Mouse (Mus musculus): ENCODE results near the gene Il20rb.

Gene Il20rb

DNA sequence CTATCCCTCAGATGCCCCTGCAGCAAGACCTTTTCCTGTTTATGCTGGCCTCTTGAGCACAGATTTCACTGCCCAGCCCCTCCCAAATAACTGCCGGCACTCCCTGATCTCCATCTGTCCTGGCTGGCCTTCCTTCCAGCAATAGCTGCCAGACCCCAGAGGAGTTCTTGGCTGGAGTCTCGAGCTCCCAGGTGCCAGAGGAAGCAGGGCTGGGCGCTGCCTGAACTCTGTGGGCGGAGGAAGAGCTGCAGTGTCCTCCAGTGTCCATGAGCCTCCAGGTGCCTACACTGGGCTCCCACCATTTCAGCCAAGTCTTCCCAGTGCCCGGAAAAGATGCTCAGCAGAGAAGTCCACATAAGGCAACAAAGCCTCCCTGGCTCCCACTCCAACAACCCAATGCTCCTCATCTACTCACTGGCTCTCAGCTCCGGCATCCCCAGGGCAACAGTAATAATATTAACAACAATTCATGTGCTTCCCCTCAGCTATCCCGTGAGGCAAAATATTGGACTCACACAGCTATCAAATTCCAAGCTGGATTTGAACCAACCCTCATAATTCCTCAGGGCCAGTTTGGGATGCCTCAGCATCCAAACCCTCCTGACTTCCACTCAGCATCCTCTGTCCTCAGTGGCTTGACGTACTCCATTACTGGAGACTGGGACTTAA lies 15.5 kb downstream of the Il20rb start:
- no peak for DNase-seq (ENCODE audit: low spot score in 2 of 2)

DNA sequence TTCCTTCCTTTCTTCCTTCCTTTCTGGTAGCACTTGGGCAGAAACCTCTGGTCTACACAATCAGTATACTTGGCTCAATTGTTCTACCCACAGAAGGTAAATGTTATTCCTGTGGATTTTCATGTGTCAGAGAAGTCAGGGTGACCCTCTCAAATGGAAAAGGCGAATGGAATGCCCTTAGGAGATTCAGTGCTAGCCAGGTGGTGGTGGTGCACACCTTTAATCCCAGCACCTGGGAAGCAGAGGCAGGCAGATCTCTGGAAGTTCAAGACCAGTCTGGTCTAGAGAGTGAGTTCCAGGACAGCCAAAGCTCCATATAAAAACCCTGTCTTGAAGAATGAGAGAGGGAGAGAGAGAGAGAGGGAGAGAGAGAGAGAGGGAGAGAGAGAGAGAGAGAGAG lies 16.4 kb downstream of the Il20rb start:
- DNase-seq (ENCODE audit: low spot score in 2 of 2), result no peak

DNA sequence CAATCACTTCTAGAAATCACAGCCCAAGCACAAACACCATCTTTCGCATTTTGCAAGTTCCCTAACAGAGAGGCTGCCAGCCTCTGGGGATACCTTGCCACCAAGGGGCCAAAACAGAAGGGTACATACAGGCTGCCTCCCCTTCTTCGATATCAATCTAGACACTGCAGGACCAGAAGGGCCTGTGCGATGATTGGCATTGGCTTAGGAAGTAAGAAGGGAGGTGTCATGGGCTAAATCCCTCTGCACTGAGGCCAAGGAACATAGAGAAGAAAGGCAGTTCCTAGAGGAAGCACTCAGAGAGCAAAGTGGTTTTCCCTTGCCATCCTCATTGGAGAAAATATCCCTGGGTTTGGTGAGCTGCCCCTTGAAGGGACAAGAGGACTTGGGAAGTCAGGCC lies 16.9 kb downstream of the Il20rb start:
- DNase-seq (ENCODE audit: low spot score in 2 of 2), result no peak

DNA sequence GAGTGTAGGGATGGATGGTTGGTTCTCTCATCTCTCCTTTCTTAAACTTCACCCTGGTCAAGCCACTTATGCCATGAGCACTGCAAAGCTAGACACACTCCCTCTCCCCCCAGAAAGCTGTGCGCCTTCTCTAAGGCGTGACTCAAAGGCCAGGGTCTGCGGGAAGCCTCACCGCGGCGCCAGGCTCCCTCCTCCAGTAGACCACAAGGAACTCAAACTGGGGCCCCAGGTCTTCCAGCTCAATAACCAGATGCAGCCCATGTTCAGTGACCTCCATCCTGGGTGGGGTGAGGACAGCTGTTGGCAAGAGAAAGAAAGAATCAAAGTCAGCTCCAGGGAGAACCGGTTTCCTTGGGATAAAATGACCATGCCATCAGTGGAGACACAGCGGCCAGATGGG lies 18.4 kb downstream of the Il20rb start:
- DNase-seq (ENCODE audit: low spot score in 2 of 2), result no peak

DNA sequence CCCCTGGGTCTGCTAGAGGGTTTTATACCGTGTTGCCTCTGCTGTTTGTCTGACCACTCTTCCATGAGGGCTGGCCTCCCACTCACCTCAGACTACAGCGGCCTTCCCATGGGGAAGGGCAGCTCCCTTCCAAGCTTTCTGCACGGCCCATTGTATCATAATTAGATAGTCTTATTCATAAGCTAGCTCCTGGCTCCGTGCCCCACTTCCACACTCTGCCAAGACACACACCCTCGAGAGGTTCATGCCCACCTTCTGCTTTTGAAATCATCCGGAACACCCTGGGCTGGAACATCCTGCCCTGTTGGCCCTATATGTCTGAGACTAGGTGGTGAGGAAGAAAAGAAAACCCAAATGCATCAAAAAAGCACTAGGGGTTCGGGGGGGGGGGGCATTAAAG lies 18.9 kb downstream of the Il20rb start:
- no peak for DNase-seq (ENCODE audit: low spot score in 2 of 2)

DNA sequence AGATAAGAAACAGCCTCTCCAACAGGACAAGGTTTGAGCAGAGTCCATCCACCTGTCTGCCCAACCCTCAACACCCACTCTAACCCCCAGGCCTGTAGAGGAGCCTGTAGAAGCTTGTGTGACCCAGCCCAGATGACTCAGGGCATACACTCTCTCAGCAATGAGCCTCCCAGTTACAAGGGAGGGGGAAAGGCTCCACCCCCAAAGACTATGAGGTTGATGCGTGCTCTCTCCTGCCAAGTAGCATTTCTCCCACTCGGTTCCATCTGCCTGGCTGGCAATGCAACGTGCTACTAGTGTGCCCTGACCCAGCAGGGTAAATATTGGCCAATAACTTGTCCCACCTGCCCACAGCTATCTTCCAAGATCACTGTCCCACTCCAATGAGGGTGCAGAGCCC lies 19.8 kb downstream of the Il20rb start:
- no peak for DNase-seq (ENCODE audit: low spot score in 2 of 2)

DNA sequence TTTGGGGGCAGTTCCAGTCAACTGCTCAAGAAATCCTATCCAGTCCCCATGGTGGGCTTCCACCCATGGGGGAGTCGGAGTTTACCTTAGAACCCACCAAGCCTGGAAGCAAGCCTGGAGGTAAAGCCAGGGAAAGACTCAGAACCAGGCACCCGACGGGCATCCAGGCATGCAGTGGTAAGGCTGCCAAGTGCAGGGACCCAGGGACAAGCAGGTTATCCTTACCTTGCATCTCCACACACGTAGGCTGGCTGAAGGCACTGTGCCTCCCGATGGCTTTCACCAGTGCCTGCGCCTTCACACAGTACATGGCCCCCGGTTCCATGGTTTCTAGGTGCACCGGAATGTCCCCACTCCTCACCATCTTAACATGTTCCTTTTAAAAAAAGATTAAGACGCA lies 20.6 kb downstream of the Il20rb start:
- DNase-seq (ENCODE audit: low spot score in 2 of 2), result no peak

DNA sequence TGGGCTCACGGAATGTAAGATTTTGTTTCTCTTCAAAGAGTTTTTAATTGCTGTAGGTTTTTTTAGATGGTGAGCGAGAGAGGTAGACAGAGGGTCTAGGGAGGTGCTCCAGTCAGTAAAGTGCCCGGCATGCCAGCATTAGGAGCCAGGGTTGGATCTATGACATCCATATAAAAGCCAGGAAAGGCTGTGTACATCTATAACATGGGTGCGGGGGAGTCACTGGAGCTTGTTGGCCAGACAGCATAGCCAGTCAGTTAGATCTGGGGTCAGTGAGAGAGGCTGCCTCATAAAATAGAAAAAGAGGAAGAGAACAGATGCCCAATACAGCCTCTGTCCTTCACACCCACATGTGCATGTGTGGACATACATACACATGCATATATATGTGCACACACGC lies 21.2 kb downstream of the Il20rb start:
- no peak for DNase-seq (ENCODE audit: low spot score in 2 of 2)

DNA sequence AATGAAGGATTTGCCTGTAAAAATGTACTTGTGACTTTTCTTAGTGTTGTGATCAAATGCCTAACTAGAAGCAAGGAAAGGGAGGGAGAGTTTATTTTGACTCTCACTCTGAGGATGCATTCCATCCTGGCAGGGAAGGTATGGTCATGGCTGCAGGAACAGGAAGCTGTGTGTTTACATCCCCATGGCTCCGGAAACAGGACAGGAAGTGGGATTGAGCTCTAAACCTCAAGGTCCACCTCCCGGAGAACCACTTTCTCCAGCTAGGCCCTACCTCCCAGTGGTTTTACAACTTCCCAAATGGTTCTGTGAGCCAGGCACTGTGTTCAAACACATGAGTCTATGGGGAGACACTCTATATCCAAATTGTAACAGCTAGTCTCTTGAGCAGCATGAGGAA lies 22.8 kb downstream of the Il20rb start:
- no peak for DNase-seq (ENCODE audit: low spot score in 2 of 2)

DNA sequence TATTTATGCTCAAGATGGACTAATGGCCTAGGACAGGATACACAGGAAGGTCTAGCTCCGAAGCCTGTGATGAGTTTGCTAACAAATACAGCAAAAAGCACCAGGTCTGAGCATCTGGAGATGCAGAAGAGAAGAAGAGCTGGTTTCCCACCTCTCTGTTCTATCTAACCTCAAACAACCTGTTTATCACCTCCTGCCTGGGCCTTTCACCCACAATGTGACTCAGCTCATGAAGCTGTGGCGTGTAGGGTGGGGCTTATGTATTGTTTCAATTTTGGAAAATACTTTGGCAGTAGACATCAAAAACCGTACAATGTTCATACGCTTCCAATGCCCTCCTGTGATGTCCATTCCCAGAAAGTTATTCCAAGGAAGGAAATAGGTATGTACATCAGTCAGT lies 24.5 kb downstream of the Il20rb start:
- DNase-seq (ENCODE audit: low spot score in 2 of 2), result no peak

DNA sequence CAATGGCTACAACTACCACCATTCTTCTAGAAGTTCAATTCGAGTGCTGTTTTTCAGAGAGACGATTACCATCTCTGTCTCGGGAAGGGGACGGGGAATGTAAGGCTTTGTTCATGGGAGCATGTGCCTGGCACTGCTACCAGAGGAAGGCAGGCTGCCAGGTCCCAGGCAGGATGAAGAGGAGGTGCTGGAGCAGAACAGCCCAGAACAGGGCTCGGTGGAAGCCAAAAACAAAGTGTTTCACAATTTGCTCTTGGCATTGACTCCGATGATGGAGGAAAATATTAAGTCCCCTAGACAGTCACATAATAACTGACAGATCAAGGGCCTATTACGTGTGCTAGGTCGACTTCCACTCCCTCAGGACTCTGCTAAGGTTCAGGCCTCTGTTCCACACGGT lies 24.9 kb downstream of the Il20rb start:
- no peak for DNase-seq (ENCODE audit: low spot score in 2 of 2)

DNA sequence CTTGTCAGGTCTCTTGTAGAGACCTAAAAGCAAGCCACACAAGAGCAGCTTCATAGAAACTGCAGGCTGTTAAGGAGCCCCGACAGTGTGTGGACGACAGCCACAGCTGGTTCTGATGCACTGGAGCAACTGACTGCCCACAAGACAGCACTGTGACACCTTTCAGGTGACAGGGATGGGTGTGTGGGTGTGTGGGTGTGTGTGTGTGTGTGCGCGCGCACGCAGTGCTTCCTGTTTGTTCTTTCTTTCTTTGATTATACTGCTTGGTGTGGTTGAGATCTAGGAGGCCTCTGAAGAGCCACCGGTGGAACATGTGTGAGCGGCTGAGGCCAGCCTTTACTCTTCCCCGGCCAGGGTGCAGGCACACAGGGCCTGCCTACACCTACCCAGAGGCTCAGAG lies 26.4 kb downstream of the Il20rb start:
- DNase-seq (ENCODE audit: low spot score in 2 of 2), result no peak

DNA sequence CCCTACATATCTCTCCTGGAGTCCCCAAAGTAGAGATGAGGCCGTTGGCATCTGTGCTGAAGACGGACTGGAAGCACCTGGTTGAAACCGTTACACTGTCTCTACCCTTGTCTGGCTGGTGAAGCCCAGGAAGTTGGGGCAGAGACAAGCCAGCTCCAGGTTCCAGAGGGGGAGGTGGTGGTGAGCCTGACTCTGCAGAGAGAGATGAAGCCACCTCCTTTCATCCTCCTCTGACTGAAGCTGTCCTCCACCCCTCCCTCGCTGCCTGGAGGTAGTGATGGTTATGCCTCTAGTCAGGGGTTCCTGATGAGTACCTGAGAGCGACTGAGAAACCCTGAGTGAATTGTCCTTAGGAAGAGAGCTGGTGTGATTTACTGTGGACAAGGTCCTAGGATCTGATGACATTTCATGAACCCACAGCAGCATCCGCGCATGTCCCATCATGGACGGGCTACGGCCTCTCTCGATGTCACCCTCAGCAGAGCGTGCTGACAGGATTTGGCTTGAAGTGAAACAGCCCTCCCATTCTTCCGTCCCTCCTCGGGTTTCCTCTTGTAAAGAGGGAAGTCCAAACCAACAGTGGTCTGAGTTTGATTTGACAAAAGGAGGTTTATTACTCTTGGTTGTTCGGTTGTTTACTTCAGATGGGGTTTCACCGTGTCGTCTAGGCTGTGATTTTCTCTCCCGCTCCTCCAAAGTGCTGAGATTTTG lies 28.5 kb downstream of the Il20rb start:
- no peak for DNase-seq (ENCODE audit: low spot score in 2 of 2)

DNA sequence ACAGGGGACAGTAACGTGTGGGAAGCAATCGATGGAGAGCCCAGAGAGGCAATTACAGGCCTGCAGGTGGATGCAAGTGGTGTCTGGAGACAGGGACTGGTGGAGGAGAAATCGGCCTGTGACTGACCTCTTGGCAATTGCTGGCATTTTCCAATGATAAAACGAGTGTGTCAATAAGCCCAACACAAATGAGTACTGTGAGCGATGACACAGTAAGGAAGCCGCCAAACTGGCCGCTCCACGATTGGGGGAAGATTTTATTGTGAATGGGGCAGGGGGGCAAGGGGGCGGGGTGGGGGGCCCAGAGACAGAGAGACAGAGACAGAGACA lies 32.0 kb downstream of the Il20rb start:
- DNase-seq (ENCODE audit: low spot score in 2 of 2), result no peak

DNA sequence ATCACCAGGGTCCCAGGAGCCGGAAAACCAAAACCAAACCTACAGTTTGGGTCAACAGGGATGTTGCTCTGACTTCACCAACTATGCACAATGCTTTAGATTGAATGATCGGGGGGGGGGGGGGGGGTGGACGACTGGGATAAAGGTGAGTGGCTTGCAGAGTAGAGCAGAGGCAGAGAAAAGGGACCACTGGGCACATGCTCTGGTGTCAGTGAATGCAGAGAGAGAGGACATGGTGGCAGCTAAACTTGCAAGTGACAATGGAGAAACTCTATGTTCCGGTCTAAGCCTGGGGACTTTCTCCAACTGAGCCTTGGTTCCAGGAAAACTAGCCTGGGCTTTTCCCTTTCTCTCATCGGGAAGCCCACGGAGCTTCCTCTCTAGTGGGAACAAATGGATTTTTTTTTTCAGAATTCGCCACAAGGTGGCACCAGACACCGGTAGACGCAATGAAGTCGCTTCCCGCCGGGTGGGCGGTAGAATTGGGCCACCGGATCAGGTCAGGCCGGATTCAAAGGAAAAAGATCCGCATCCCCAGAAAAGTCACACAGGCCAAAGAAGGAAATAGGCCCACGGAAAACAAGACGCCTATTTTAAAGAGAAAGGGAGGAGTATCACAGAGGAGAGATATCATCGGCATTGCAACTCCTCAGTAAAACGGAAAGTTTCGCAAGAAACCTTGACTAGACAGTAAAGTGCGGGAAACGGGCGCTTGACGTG lies 32.5 kb downstream of the Il20rb start:
- DNase-seq (ENCODE audit: low spot score in 2 of 2), result peak; percentile 37 to 71

DNA sequence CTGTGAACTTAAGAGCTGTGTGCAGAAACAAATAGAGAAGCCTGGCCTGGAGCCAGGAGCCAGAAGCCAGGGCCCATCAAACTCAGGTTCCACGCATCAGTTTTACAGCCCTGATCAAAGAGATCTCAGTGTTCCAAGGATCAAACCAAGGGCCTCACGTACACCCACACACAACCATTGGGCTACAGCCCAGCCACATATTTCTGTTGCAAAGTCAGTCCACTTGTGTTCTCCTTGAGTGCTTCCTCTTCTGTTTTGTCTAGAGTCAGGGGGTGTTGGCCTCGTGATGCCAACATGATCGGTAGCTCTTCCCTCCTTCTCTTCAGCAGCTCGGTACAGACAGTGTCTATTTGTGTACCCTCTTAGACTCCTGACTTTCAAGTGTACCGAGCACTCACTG lies 34.2 kb downstream of the Il20rb start:
- no peak for DNase-seq (ENCODE audit: low spot score in 2 of 2)

DNA sequence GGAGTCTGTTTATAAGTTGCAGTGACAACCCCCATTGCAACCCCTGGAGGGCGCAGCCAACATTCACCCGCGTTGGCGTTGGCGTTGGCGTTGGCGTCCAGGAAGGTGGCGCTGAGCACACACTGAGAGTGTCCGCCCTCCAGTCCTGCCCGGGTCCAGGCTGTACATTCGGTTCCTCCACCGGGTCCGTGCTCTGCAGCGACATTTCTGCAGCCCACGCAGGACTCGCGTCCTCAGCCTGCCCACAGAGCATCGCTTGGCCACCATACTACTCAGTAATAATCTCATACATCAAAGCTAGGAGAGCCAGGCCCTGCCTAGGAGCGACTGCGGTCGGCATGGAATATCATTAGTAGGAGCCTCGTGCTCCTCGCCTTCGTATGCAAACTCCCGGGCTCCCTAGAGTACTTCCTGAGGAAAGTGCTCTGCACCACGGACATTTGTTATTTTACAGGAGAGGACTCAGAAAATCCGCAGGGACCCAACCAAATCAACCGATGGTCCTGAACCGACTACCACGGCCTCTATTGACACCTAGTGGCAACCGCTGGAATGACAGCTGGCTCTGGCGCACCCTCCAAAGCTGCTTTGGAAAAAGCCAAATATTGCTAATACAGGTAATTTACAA lies 40.4 kb downstream of the Il20rb start:
- peak; percentile 36 to 77 for DNase-seq (ENCODE audit: low spot score in 2 of 2)

DNA sequence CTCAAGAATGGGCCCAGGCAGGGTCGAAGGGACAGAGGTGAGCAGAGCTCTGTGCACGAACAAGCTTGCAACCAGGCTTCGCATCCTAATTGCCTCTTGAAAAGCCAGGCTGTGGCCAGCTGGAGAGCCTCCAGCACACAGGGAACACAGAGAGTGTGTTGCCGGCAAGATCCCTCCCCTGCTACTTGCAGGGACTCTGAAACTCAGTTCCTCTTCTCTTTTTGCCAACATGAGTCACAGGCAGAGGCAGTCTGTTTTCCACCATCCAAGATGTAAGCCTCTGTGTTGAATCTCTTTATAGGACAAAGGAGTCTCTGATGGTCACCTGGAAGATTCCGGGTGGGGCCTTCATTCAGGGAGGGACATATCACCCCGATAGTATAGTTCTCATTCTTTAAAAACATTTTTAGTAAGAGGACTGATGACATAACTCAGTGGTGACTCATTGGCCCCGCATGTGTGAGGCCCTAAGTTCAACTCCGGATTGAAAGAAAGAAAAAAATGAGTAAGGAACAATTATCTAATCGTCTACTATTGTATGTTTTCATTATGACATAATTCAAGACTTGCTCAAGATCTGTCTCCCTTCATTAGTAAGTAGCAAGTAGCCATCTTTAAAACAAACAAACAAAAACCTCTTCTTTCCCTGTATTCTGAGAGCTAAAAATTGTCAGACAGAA lies 46.3 kb downstream of the Il20rb start:
- peak; percentile 27 to 33 for DNase-seq (ENCODE audit: low spot score in 2 of 2)

DNA sequence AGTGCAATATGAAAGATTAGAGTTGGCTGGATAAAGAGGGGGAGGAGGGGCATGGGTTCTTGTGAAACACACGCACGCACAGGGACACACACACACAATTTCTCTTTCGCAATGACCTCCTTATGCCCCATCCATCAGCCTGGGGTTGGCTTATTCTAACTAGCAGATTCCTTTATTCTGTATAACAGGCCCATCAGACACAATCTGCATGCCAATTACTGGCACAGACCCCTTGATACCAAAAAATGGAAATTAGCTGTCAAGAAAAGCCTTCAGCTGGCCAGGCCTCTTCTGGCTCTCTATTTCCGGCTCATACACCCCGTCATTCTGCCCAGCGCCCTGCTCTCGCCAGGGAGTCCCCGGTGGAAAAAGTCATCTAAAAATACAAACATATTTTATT lies 47.1 kb downstream of the Il20rb start:
- DNase-seq (ENCODE audit: low spot score in 2 of 2), result no peak

DNA sequence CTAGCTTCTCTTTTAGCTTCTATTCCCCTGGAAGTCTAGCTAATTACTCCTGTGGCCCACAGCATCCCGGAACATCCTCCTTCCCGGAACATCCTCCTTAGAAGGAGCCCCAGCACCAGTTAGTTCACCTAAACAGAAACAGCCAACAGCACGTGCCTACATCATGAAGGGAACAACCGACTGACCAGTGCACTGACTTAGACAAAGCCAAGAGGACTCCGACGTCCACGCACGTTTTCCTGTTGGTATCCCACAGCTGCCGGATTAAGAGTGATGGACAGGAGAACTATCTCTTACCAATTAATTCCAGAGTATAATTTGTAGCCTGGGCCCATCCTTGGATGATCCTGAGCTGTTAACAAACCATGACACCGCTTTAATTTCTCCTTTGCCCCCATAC lies 47.6 kb downstream of the Il20rb start:
- DNase-seq (ENCODE audit: low spot score in 2 of 2), result no peak

DNA sequence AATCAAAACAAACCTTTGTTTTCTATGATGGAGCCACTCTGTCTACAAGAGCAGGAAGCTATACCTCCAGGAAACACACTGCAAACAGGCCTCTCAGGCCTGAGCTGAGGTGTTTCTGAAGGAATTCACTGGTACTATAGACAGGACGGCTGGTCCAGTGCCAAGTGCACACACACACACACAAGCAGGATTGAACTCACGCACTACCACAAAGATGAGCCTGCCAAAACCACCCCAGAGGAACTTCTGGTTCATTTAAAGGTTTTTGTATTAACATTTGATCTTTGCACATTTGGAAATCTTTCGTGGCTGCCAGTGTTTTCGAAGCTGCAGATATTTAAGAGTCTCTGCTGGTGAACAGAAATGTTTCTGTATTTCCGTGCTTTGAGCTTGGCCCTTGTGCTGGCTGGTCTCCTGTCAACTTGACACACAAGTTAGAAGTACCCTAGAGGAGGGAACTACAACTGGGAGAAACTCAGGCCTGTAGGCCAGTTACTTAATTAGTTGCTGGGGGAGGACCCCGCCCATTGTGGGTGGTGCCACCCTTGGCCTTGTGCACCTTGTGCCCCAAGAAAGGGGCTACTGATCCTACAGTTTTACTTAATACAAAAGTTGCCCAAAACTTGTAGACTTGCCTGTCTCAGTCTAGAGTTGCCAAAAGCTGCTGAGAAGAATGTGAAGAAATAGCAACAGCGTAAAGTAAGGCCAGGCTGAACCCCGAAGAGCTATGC lies 49.6 kb downstream of the Il20rb start:
- DNase-seq (ENCODE audit: low spot score in 2 of 2), result no peak

DNA sequence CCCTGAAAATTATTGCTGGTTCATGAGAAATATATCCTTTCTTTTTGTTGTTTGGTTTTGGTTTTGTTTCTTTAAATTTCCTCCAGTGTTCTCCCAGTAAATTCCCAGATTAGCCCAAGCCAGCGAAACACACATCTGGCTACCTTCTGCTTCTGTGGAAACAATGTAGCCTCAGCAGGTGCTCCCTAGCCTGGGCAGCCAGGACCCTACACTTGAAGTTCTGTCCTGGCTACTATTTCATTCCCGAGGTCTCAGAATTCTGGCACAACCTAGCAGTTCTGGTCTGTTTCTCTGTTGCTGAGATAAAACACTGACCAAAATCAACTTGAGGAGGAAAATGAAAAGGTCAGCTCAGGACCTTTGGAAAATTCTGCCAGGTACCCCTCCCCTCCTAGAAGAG lies 55.2 kb downstream of the Il20rb start:
- DNase-seq (ENCODE audit: low spot score in 2 of 2), result no peak
